Mouse (Mus musculus): ENCODE results near the gene Sorcs3. TPM values are rescaled to one million over a fixed set of nuclear protein-coding genes. Genes with fewer than 3 reads are reported as not detected.

Sorcs3 gene
- polyA plus RNA-seq, 1 experiment: 0.01 TPM

DNA sequence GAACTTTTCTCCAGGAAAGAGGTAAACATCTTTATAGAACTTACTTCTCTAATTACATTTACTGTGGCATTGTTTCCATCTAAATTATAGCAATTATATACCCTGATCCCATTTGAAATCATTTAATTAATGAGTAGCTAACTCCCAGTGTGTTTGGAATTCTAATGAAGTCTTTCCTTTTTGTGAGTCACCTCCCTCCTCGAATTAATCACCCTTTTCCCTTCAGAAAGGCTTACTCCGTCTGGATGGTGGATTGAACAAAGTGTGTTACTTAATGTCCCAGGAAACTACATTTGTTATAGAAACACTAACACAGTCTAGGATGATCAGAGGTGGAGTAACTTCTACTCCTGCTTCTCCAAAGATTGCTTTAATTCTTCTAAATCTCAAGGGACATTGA is 531.7 kb downstream of the Sorcs3 start:
- H3K79me3 ChIP-seq (ENCODE audit: low read depth): no peaks in the 10 kb centered on the region
- H3ac ChIP-seq (ENCODE audit: control insufficient read depth, insufficient read length, low read depth): no peak overlapping the region
- no peaks in the 10 kb centered on the region for H3K27me3 ChIP-seq (ENCODE audit: control insufficient read depth, insufficient read depth, insufficient read length)
- H3K79me2 ChIP-seq (ENCODE audit: control insufficient read depth, insufficient read depth): no peaks in the 10 kb centered on the region
- no peak for TF ChIP-seq MAX (IDR thresholded peaks at IDR 0.05)
- TF ChIP-seq FOSL1 (IDR thresholded peaks at IDR 0.05; ENCODE audit: insufficient read depth, low read length, poor library complexity, severe bottlenecking): no peak
- no peak for TF ChIP-seq MYOG (IDR thresholded peaks at IDR 0.05; ENCODE audit: control insufficient read depth, extremely low read depth, insufficient read length)
- no peak for TF ChIP-seq CEBPB (IDR thresholded peaks at IDR 0.05; ENCODE audit: low read depth)
- no peak for TF ChIP-seq CTCF (IDR thresholded peaks at IDR 0.05; ENCODE audit: control insufficient read depth, insufficient read depth, insufficient read length)
- no peak for TF ChIP-seq USF1 (IDR thresholded peaks at IDR 0.05; ENCODE audit: low read depth)
- no peak for TF ChIP-seq MYOD1 (IDR thresholded peaks at IDR 0.05; ENCODE audit: control insufficient read depth, insufficient read length, low read depth)
- H3K36me3 ChIP-seq (ENCODE audit: control insufficient read depth, insufficient read depth): no peaks in the 10 kb centered on the region
- H3K4me3 ChIP-seq (ENCODE audit: insufficient read depth, poor library complexity, severe bottlenecking): no peak overlapping the region

DNA sequence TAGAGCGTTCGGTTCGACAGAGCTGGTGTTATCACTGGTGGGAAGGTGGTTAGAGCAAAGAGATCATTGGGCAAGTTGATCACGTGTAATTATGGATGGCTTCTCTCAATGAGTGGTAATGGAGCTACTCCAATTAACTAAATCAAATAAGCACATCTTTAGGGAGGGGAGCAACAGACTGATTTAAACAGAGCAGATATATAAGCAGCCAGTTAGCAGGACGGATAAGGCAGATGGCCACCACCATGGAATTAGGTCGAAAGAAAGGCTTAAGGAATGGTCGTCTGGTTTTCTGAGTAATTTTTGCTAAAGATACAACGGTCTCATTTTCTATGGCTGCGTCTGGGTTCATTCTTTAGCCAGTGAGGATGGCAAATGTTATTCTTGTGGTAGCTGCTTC is 549.3 kb downstream of the Sorcs3 start:
- no peaks in the 10 kb centered on the region for H3K79me2 ChIP-seq (ENCODE audit: control insufficient read depth, insufficient read depth)
- H3K27me3 ChIP-seq (ENCODE audit: control insufficient read depth, insufficient read depth, insufficient read length): no peaks in the 10 kb centered on the region
- H3K36me3 ChIP-seq (ENCODE audit: control insufficient read depth, insufficient read depth): no peaks in the 10 kb centered on the region
- no peak for TF ChIP-seq USF1 (IDR thresholded peaks at IDR 0.05; ENCODE audit: low read depth)
- TF ChIP-seq CEBPB (IDR thresholded peaks at IDR 0.05; ENCODE audit: low read depth): no peak
- no peak for TF ChIP-seq MYOG (IDR thresholded peaks at IDR 0.05; ENCODE audit: control insufficient read depth, extremely low read depth, insufficient read length)
- no peak for TF ChIP-seq MAX (IDR thresholded peaks at IDR 0.05)
- no peak for TF ChIP-seq CTCF (IDR thresholded peaks at IDR 0.05; ENCODE audit: control insufficient read depth, insufficient read depth, insufficient read length)
- TF ChIP-seq MYOD1 (IDR thresholded peaks at IDR 0.05; ENCODE audit: control insufficient read depth, insufficient read length, low read depth): no peak
- no peak for TF ChIP-seq FOSL1 (IDR thresholded peaks at IDR 0.05; ENCODE audit: insufficient read depth, low read length, poor library complexity, severe bottlenecking)
- no peak overlapping the region for H3ac ChIP-seq (ENCODE audit: control insufficient read depth, insufficient read length, low read depth)
- no peak overlapping the region for H3K4me3 ChIP-seq (ENCODE audit: insufficient read depth, poor library complexity, severe bottlenecking)
- no peaks in the 10 kb centered on the region for H3K79me3 ChIP-seq (ENCODE audit: low read depth)

DNA sequence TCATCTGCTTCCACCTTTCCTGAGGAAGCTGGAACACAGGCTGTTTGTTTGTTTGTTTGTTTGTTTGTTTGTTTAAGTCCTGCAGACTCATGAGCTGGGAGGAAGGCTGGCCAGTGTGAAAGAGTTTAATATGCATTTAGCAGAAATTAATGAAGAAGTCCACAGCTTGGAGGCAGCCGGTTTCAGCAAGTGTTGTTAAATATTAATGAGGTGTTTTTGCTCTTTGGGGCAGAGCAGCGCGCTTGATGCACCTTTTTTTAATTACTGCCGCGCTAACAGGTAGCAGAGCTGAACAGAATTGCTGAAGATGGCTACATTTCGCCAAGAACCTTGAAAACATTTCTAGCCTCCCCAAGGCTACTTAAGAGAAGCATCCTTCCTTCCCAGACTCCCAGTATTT is 551.0 kb downstream of the Sorcs3 start:
- no peaks in the 10 kb centered on the region for H3K27me3 ChIP-seq (ENCODE audit: control insufficient read depth, insufficient read depth, insufficient read length)
- H3K79me2 ChIP-seq (ENCODE audit: control insufficient read depth, insufficient read depth): no peaks in the 10 kb centered on the region
- H3ac ChIP-seq (ENCODE audit: control insufficient read depth, insufficient read length, low read depth): no peak overlapping the region
- H3K79me3 ChIP-seq (ENCODE audit: low read depth): no peaks in the 10 kb centered on the region
- no peak for TF ChIP-seq MYOD1 (IDR thresholded peaks at IDR 0.05; ENCODE audit: control insufficient read depth, insufficient read length, low read depth)
- TF ChIP-seq CTCF (IDR thresholded peaks at IDR 0.05; ENCODE audit: control insufficient read depth, insufficient read depth, insufficient read length): no peak
- no peak for TF ChIP-seq USF1 (IDR thresholded peaks at IDR 0.05; ENCODE audit: low read depth)
- TF ChIP-seq MYOG (IDR thresholded peaks at IDR 0.05; ENCODE audit: control insufficient read depth, extremely low read depth, insufficient read length): no peak
- TF ChIP-seq CEBPB (IDR thresholded peaks at IDR 0.05; ENCODE audit: low read depth): no peak
- no peak for TF ChIP-seq MAX (IDR thresholded peaks at IDR 0.05)
- no peak for TF ChIP-seq FOSL1 (IDR thresholded peaks at IDR 0.05; ENCODE audit: insufficient read depth, low read length, poor library complexity, severe bottlenecking)
- no peak overlapping the region for H3K4me3 ChIP-seq (ENCODE audit: insufficient read depth, poor library complexity, severe bottlenecking)
- H3K36me3 ChIP-seq (ENCODE audit: control insufficient read depth, insufficient read depth): no peaks in the 10 kb centered on the region

GRCm38 (mm10) chr19:48766524-48766923 is 560.7 kb downstream of the Sorcs3 start:
- Histone ChIP-seq H3K4me3 (ENCODE audit: insufficient read depth, poor library complexity, severe bottlenecking) (no peak overlapping the region), H3K79me2 (ENCODE audit: control insufficient read depth, insufficient read depth) (no peaks in the 10 kb centered on the region), H3K36me3 (ENCODE audit: control insufficient read depth, insufficient read depth) (no peaks in the 10 kb centered on the region), H3K79me3 (ENCODE audit: low read depth) (no peaks in the 10 kb centered on the region), H3ac (ENCODE audit: control insufficient read depth, insufficient read length, low read depth) (no peak overlapping the region), H3K27me3 (ENCODE audit: control insufficient read depth, insufficient read depth, insufficient read length) (no peaks in the 10 kb centered on the region)
- TF ChIP-seq CEBPB (IDR thresholded peaks at IDR 0.05; ENCODE audit: low read depth) (no peak), MYOD1 (IDR thresholded peaks at IDR 0.05; ENCODE audit: control insufficient read depth, insufficient read length, low read depth) (no peak), FOSL1 (IDR thresholded peaks at IDR 0.05; ENCODE audit: insufficient read depth, low read length, poor library complexity, severe bottlenecking) (no peak), CTCF (IDR thresholded peaks at IDR 0.05; ENCODE audit: control insufficient read depth, insufficient read depth, insufficient read length) (no peak), MYOG (IDR thresholded peaks at IDR 0.05; ENCODE audit: control insufficient read depth, extremely low read depth, insufficient read length) (no peak), USF1 (IDR thresholded peaks at IDR 0.05; ENCODE audit: low read depth) (no peak), MAX (IDR thresholded peaks at IDR 0.05) (no peak)

DNA sequence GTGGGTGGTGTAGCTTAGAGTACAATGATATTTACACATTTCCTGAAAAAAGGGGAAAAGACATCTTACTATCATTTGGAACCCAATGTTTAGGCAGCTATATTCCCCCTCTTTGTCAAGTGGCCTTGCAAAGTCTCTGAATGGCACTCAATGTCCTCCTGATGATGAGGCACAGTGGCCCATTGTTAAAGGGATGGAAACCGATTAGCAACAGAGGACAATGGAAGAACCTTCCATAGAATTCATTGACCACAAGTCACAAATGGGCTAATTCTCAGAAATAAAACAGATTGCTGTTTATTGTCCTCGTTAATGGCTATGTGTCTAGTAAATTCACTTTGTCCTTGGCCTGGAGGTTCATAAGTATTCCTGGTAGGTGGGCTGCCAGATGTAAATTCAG is 565.7 kb downstream of the Sorcs3 start:
- H3K79me3 ChIP-seq (ENCODE audit: low read depth): no peaks in the 10 kb centered on the region
- TF ChIP-seq MAX (IDR thresholded peaks at IDR 0.05) (no peak), USF1 (IDR thresholded peaks at IDR 0.05; ENCODE audit: low read depth) (no peak), CEBPB (IDR thresholded peaks at IDR 0.05; ENCODE audit: low read depth) (no peak), CTCF (IDR thresholded peaks at IDR 0.05; ENCODE audit: control insufficient read depth, insufficient read depth, insufficient read length) (no peak), MYOG (IDR thresholded peaks at IDR 0.05; ENCODE audit: control insufficient read depth, extremely low read depth, insufficient read length) (no peak), MYOD1 (IDR thresholded peaks at IDR 0.05; ENCODE audit: control insufficient read depth, insufficient read length, low read depth) (no peak), FOSL1 (IDR thresholded peaks at IDR 0.05; ENCODE audit: insufficient read depth, low read length, poor library complexity, severe bottlenecking) (no peak)
- no peaks in the 10 kb centered on the region for H3K36me3 ChIP-seq (ENCODE audit: control insufficient read depth, insufficient read depth)
- H3K27me3 ChIP-seq (ENCODE audit: control insufficient read depth, insufficient read depth, insufficient read length): no peaks in the 10 kb centered on the region
- no peak overlapping the region for H3K4me3 ChIP-seq (ENCODE audit: insufficient read depth, poor library complexity, severe bottlenecking)
- H3K79me2 ChIP-seq (ENCODE audit: control insufficient read depth, insufficient read depth): no peaks in the 10 kb centered on the region
- H3ac ChIP-seq (ENCODE audit: control insufficient read depth, insufficient read length, low read depth): no peak overlapping the region
